Mouse (Mus musculus) lung, postnatal 0 days (tissue): ENCODE results near the gene Pbx1.

Experiments used
- CTCF ChIP-seq: IDR thresholded peaks from 2 replicates; pipeline ENCODE4 v1.5.1; 2016; ENCODE audit warnings: antibody characterized with exemption, mild to moderate bottlenecking
- EP300 ChIP-seq: IDR thresholded peaks from 2 replicates; pipeline ENCODE4 v1.6.1; 2016; ENCODE audit warnings: antibody characterized with exemption, mild to moderate bottlenecking, control low read depth

DNA sequence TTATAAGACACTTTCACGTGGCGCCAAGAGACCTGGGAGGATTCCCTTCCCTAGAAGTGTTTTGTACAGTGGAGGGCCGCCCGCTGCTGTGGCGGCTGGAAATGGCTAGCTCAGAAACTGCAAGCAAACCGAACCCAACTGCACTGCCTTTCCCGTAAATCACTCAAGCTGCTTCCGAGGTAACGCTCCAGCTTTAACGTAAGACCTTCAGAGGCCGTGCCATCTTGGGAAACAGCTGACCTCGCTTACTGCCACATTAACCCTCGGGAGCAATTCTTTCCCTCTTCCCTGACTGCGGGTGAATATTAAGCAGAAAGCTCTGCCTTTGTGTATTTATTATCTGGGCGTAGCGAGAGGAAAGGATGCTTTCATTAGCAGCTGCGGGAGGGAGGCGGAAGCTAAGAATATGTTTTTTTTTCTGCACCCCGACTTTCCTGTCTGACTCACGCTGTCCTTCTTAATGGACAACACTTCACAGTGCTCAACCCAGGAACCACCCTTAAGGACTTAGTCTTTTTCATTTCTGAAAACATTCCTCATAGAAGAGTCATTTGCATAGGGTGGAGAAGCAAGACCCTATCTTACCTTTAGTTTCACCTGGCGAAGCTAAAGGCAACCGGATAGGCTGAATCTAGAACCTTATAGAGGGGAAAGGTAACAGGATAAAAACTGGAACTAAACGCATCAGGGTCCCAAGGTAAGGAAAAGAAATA lies 268.4 kb downstream of the Pbx1 start:
- TF ChIP-seq CTCF (no peak), EP300 (no peak)
